Mouse (Mus musculus) gastrocnemius, postnatal 10 days (tissue): ENCODE data around the gene Gm21209. TPM values are rescaled to one million over a fixed set of nuclear protein-coding genes. Genes with fewer than 3 reads are reported as not detected.
"Not testable (repeated sequence)": the region's sequence is repeated elsewhere in the genome, so short reads cannot be mapped to it uniquely, and the experiment has no call there.

Source experiments
- DNase-seq: peaks from one replicate; pipeline ENCODE4 v3.0.0; 2021; ENCODE audit warnings: mixed read lengths
- long read RNA-seq, 2 experiments: library from polyadenylated mRNA; stranded (forward); transcript quantifications; one replicate each; pipeline ENCODE4 v2.0.0; 2021
- total RNA-seq, 2 experiments: library from RNA; stranded (reverse); gene quantifications; 2 replicates each; pipeline ENCODE4 v1.2.3; 2021

Gm21209 gene
- total RNA-seq: not detected
- long read RNA-seq, experiment 1: 0 reads
- long read RNA-seq, experiment 2: 0 reads

DNA sequence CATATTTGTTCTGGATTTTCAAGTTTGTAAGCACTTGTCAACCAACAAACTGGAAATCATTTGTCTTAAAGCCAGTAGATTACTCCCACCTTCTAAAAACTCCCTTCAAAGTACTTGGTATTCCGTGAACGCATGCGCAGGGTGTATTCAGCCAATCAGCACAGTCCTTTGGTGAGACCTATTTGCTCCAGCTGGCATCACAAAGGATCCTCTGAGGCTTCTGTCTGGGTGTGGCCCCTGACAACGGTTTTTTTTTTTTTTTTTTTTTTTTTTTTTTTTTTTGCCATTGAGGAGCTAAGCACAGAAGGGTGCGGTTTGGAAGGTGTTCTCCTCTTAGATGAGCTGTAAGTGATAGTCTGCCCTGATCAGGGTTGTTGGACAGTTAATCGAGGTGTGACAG is at the start of gene Gm21209:
Gene Gm21209, plus strand, starts transcription at position 301 of the 400 bp plus-strand sequence.
- not testable (repeated sequence) for DNase-seq
